27 mouse cellular contexts compared by ENCODE assay signal in genomic region chr17:80676859-80677535, GRCm38 (mm10). TPM values are rescaled to one million over a fixed set of nuclear protein-coding genes. Genes with fewer than 3 reads are reported as not detected.
DNase-seq lines count a peak whose midpoint lies in the region; ATAC-seq and TF ChIP-seq lines count a peak whose summit lies in the region.
"Had no signal": no experiment of that assay in that cellular context is flagged by ENCODE, and none has a peak within 500 bp of the region (broad histone marks: within the 10 kb centered on the region; RNA-seq: fewer than 3 reads in every experiment).

No protein-coding gene starts in this region.

- H3K4me2 ChIP-seq in hindbrain, embryonic 12.5 days (replicated peaks), result no peak overlapping the region
- H3K4me2 ChIP-seq in intestine, embryonic 16.5 days (ENCODE audit: low read depth, low read length), result no peak overlapping the region
- H3K4me2 ChIP-seq in liver, embryonic 16.5 days (ENCODE audit: low read depth, low read length), result no peak overlapping the region
- H3K4me2 ChIP-seq: embryonic facial prominence, embryonic 12.5 days; heart, embryonic 12.5 days had no signal

- H3K27ac ChIP-seq in hindbrain, embryonic 12.5 days, result no peak overlapping the region
- H3K27ac ChIP-seq in hindbrain, embryonic 10.5 days, result no peak overlapping the region
- peak overlapping the region; percentile 1; the same call in 1 of the 2 replicates for H3K27ac ChIP-seq in layer of hippocampus, adult 2 months
- H3K27ac ChIP-seq in intestine, embryonic 16.5 days (ENCODE audit: low read length), result no peak overlapping the region
- peak overlapping the region; percentile 33 for H3K27ac ChIP-seq in liver, embryonic 16.5 days (ENCODE audit: low read length)
- H3K27ac ChIP-seq: embryonic facial prominence, embryonic 12.5 days; hindbrain, postnatal 0 days; limb, embryonic 10.5 days; liver, embryonic 14.5 days; macrophage had no signal

- H3K4me1 ChIP-seq in hindbrain, embryonic 12.5 days, result no peaks in the 10 kb centered on the region
- peaks cover 4% of the 10 kb centered on the region for H3K4me1 ChIP-seq in hindbrain, embryonic 10.5 days (replicated peaks)
- H3K4me1 ChIP-seq in intestine, embryonic 16.5 days (ENCODE audit: control insufficient read depth, insufficient read depth, low read length), result no peaks in the 10 kb centered on the region
- no peaks in the 10 kb centered on the region for H3K4me1 ChIP-seq in liver, embryonic 16.5 days (ENCODE audit: control insufficient read depth, low read depth, low read length)
- H3K4me1 ChIP-seq: embryonic facial prominence, embryonic 12.5 days had no signal

- H3K9ac ChIP-seq in hindbrain, embryonic 12.5 days, result peak overlapping the region; percentile 4; the same call in 1 of the 2 replicates
- H3K9ac ChIP-seq in intestine, embryonic 16.5 days (ENCODE audit: low read depth, low read length), result no peak overlapping the region
- H3K9ac ChIP-seq in liver, embryonic 16.5 days (ENCODE audit: low read depth, low read length), result no peak overlapping the region
- H3K9ac ChIP-seq: embryonic facial prominence, embryonic 12.5 days; heart, embryonic 12.5 days; liver, embryonic 14.5 days had no signal

- DNase-seq in hindbrain, embryonic 10.5 days (ENCODE audit: low spot score), result no peak
- no peak for DNase-seq in layer of hippocampus, adult 2 months (ENCODE audit: low spot score in 2 of 2)
- DNase-seq in layer of hippocampus, adult 11-12 months (ENCODE audit: low spot score), result no peak
- DNase-seq in left cerebral cortex, adult 11 months (ENCODE audit: low spot score), result no peak
- no peak for DNase-seq in ovary, postnatal 14 days (ENCODE audit: low spot score)
- DNase-seq: adrenal gland, adult 8-10 months; cerebellum, adult 11-12 months; cerebellum, postnatal 10 days; gastrocnemius, postnatal 10 days; heart, postnatal 14 days; kidney, adult 8-10 months; kidney, postnatal 4 days; thymus, adult 18-20 months; thymus, postnatal 36 days had no signal

- H3K4me3 ChIP-seq in hindbrain, embryonic 12.5 days, result no peak overlapping the region
- H3K4me3 ChIP-seq in hindbrain, embryonic 10.5 days, result no peak overlapping the region
- H3K4me3 ChIP-seq in layer of hippocampus, adult 2 months, result no peak overlapping the region
- no peak overlapping the region for H3K4me3 ChIP-seq in intestine, embryonic 16.5 days (ENCODE audit: low read length)
- no peak overlapping the region for H3K4me3 ChIP-seq in liver, embryonic 16.5 days (ENCODE audit: low read depth, low read length)
- H3K4me3 ChIP-seq: embryonic facial prominence, embryonic 12.5 days; heart, embryonic 12.5 days; limb, embryonic 10.5 days had no signal

- no peak for ATAC-seq in hindbrain, embryonic 12.5 days (ENCODE audit: low FRiP score)
- ATAC-seq in intestine, embryonic 16.5 days, result peak; percentile 86
- peak; percentile 67 for ATAC-seq in liver, embryonic 16.5 days (ENCODE audit: low read depth)
- ATAC-seq: hindbrain, postnatal 0 days; lung, postnatal 0 days; Patski had no signal

- no peaks in the 10 kb centered on the region for H3K27me3 ChIP-seq in hindbrain, embryonic 12.5 days
- no peaks in the 10 kb centered on the region for H3K27me3 ChIP-seq in hindbrain, embryonic 10.5 days (ENCODE audit: insufficient read depth, poor library complexity, severe bottlenecking)
- no peaks in the 10 kb centered on the region for H3K27me3 ChIP-seq in intestine, embryonic 16.5 days (replicated peaks; ENCODE audit: control insufficient read depth, insufficient read depth, low read length)
- H3K27me3 ChIP-seq in liver, embryonic 16.5 days (ENCODE audit: control insufficient read depth, insufficient read depth, low read depth, low read length), result no peaks in the 10 kb centered on the region
- H3K27me3 ChIP-seq: CH12.LX; embryonic facial prominence, embryonic 12.5 days; heart, embryonic 12.5 days; Patski had no signal

- no peak for TF ChIP-seq CTCF in layer of hippocampus, adult 2 months (conservative IDR thresholded peaks at IDR 0.05)

- no peaks in the 10 kb centered on the region for H3K9me3 ChIP-seq in hindbrain, embryonic 12.5 days (replicated peaks)
- H3K9me3 ChIP-seq in hindbrain, embryonic 10.5 days, result no peaks in the 10 kb centered on the region
- H3K9me3 ChIP-seq in intestine, embryonic 16.5 days (ENCODE audit: control insufficient read depth, low read length), result no peaks in the 10 kb centered on the region
- H3K9me3 ChIP-seq in liver, embryonic 16.5 days (replicated peaks; ENCODE audit: control insufficient read depth, low read length), result no peaks in the 10 kb centered on the region
- H3K9me3 ChIP-seq: embryonic facial prominence, embryonic 12.5 days; heart, embryonic 12.5 days; limb, embryonic 10.5 days had no signal

- 80% methylated on average over 11 of the region's 11 CpGs for WGBS in hindbrain, embryonic 12.5 days
- 82% methylated on average over 11 of the region's 11 CpGs for WGBS in hindbrain, embryonic 10.5 days
- 73% methylated on average over 11 of the region's 11 CpGs for WGBS in intestine, embryonic 16.5 days
- WGBS in liver, embryonic 16.5 days (ENCODE audit: insufficient replicate concordance), result 60% methylated on average over 11 of the region's 11 CpGs

- no peaks in the 10 kb centered on the region for H3K36me3 ChIP-seq in hindbrain, embryonic 12.5 days
- no peaks in the 10 kb centered on the region for H3K36me3 ChIP-seq in hindbrain, embryonic 10.5 days
- H3K36me3 ChIP-seq in intestine, embryonic 16.5 days (ENCODE audit: control insufficient read depth, insufficient read depth, low read length), result no peaks in the 10 kb centered on the region
- H3K36me3 ChIP-seq in liver, embryonic 16.5 days (ENCODE audit: control insufficient read depth, insufficient read depth), result no peaks in the 10 kb centered on the region
- H3K36me3 ChIP-seq: G1E had no signal

RNA-seq across cellular contexts. Expression of gene Map4k3, which starts 51.3 kb away (rescaled TPM):
- polyA plus RNA-seq in hindbrain, embryonic 12.5 days (2016; fragmentation: Nextera tagmentation; extraction: Ambion mirVana), result 36.4 and 36.8 TPM in 2 replicates
- 16.0 and 18.1 TPM in 2 replicates for polyA plus RNA-seq in hindbrain, embryonic 10.5 days (2016; fragmentation: Nextera tagmentation; extraction: Ambion mirVana)
- total RNA-seq in layer of hippocampus, adult 2 months (2021), result 10 to 100 TPM; 92.9 to 94.1 TPM
- polyA plus RNA-seq in intestine, embryonic 16.5 days (2015; fragmentation: Nextera tagmentation; extraction: Ambion mirVana), result 15.2 and 16.9 TPM in 2 replicates
- 3.6 and 3.7 TPM in 2 replicates for polyA plus RNA-seq in liver, embryonic 16.5 days (2015; fragmentation: Nextera tagmentation; extraction: Ambion mirVana)
- polyA plus RNA-seq: G1E had no signal

Comparison
In these comparisons a context has a peak if more than half of its experiments do, and no peak if none do; other contexts are left out.
1. H3K27ac ChIP-seq: peak in layer of hippocampus, adult 2 months (single experiment) and liver, embryonic 16.5 days (single experiment); none in hindbrain, embryonic 12.5 days (single experiment), hindbrain, embryonic 10.5 days (single experiment) and intestine, embryonic 16.5 days (single experiment).